Mouse (Mus musculus) embryonic facial prominence, embryonic 14.5 days (tissue): ENCODE measurements around the gene Mapk6. TPM values are rescaled to one million over a fixed set of nuclear protein-coding genes. Genes with fewer than 3 reads are reported as not detected.

ENCODE experiments used
- ATAC-seq: fragments of 200-750 bp; cut with Nextera tagmentation; 2 replicates; pipeline ENCODE4 v1.8.0; 2017; ENCODE audit warnings: low read depth, moderate number of reproducible peaks, moderate TSS enrichment
- DNase-seq: peaks from one replicate; pipeline ENCODE4 v3.0.0-alpha.2; 2015; ENCODE audit warnings: low spot score
- H3K27ac ChIP-seq: fragments of 300-500 bp; sonication (generic); replicated peaks from 2 replicates; pipeline ENCODE4 v1.5.1; 2014; ENCODE audit warnings: low read depth, mild to moderate bottlenecking, low read length, moderate library complexity
- H3K27me3 ChIP-seq: fragments of 300-500 bp; sonication (generic); replicated peaks from 2 replicates; pipeline ENCODE4 v1.6.1; 2014; ENCODE audit warnings: low read length; ENCODE audit not compliant: control insufficient read depth, insufficient read depth
- H3K36me3 ChIP-seq: fragments of 300-500 bp; sonication (generic); 2 replicates; pipeline ENCODE4 v1.6.1; 2014; ENCODE audit warnings: low read length, mixed read lengths; ENCODE audit not compliant: control insufficient read depth, insufficient read depth
- H3K4me1 ChIP-seq: fragments of 300-500 bp; sonication (generic); 2 replicates; pipeline ENCODE4 v1.6.1; 2014; ENCODE audit warnings: antibody characterized with exemption, low read length; ENCODE audit not compliant: control insufficient read depth, insufficient read depth
- H3K4me2 ChIP-seq: fragments of 300-500 bp; sonication (generic); 2 replicates; pipeline ENCODE4 v1.6.1; 2014; ENCODE audit warnings: low read depth, mild to moderate bottlenecking, low read length, moderate library complexity, mixed read lengths
- H3K4me3 ChIP-seq: fragments of 300-500 bp; sonication (generic); 2 replicates; pipeline ENCODE4 v1.5.1; 2014; ENCODE audit warnings: low read depth, mild to moderate bottlenecking, low read length
- H3K9ac ChIP-seq: fragments of 300-500 bp; sonication (generic); 2 replicates; pipeline ENCODE4 v1.6.1; 2014; ENCODE audit warnings: low read depth, mild to moderate bottlenecking, low read length, moderate library complexity, mixed read lengths
- H3K9me3 ChIP-seq: fragments of 300-500 bp; sonication (generic); 2 replicates; pipeline ENCODE4 v1.6.1; 2016; ENCODE audit warnings: low read length; ENCODE audit not compliant: control insufficient read depth
- whole genome bisulfite sequencing: fragments of 180-500 bp; shearing (Covaris S2); extraction: QIAGEN DNeasy Blood & Tissue Kit; methylation state at CpG from one replicate; pipeline ENCODE4 v1.1.7; 2014; 5-methylcytosine and 5-hydroxymethylcytosine counted together
- polyA plus RNA-seq: library from polyadenylated mRNA; unstranded; fragments of >200 nt; fragmentation: Nextera tagmentation; extraction: Ambion mirVana; gene quantifications from 2 replicates; pipeline ENCODE4 v1.2.1, GENCODE M21; 2014

Mapk6 gene
- polyA plus RNA-seq, 1 experiment from 2014 or later, result 60.4 TPM

- DNase-seq (no peak), ATAC-seq (no peak)
- Histone ChIP-seq H3K4me3 (no peak overlapping the region), H3K4me1 (peaks cover 7% of the 10 kb centered on the region), H3K9me3 (no peaks in the 10 kb centered on the region), H3K36me3 (no peaks in the 10 kb centered on the region), H3K4me2 (no peak overlapping the region), H3K9ac (no peak overlapping the region), H3K27ac (no peak overlapping the region), H3K27me3 (no peaks in the 10 kb centered on the region)
- WGBS, result 78% methylated on average over 5 of the region's 5 CpGs
Observed at GRCm38 (mm10) chr9:75413206-75413605, 3.4 kb upstream of the Mapk6 start.

- DNase-seq (no peak), ATAC-seq (no peak)
- Histone ChIP-seq H3K36me3 (no peaks in the 10 kb centered on the region), H3K9ac (no peak overlapping the region), H3K27me3 (no peaks in the 10 kb centered on the region), H3K4me3 (no peak overlapping the region), H3K4me2 (no peak overlapping the region), H3K27ac (no peak overlapping the region), H3K9me3 (no peaks in the 10 kb centered on the region), H3K4me1 (peaks cover 14% of the 10 kb centered on the region)
- WGBS, result 75% methylated on average over 9 of the region's 9 CpGs
Observed at GRCm38 (mm10) chr9:75411584-75411983, 1.8 kb upstream of the Mapk6 start.

GRCm38 (mm10) chr9:75410868-75411487 lies 1.2 kb upstream of the Mapk6 start:
- Histone ChIP-seq H3K4me1 (peaks cover 18% of the 10 kb centered on the region), H3K9ac (no peak overlapping the region), H3K4me2 (peak overlapping the region; percentile 90), H3K27ac (no peak overlapping the region), H3K9me3 (no peaks in the 10 kb centered on the region), H3K4me3 (no peak overlapping the region), H3K36me3 (no peaks in the 10 kb centered on the region), H3K27me3 (no peaks in the 10 kb centered on the region)
- peak; percentile 53 for DNase-seq
- ATAC-seq, result no peak
- WGBS, result 73% methylated on average over 6 of the region's 6 CpGs

GRCm38 (mm10) chr9:75409031-75409851 lies 564 bp downstream of the Mapk6 start:
- Histone ChIP-seq H3K27me3 (no peaks in the 10 kb centered on the region), H3K9me3 (no peaks in the 10 kb centered on the region), H3K36me3 (no peaks in the 10 kb centered on the region), H3K4me3 (peak overlapping the region; percentile 69), H3K4me2 (peak overlapping the region; percentile 90), H3K4me1 (peaks cover 18% of the 10 kb centered on the region), H3K9ac (peak overlapping the region; percentile 95), H3K27ac (peak overlapping the region; percentile 98)
- ATAC-seq, result peak; percentile 91
- peak; percentile 76 for DNase-seq
- under 1% methylated on average over 49 of the region's 90 CpGs for WGBS

- Histone ChIP-seq H3K36me3 (no peaks in the 10 kb centered on the region), H3K27ac (peak overlapping the region; percentile 98), H3K4me1 (peaks cover 23% of the 10 kb centered on the region), H3K27me3 (no peaks in the 10 kb centered on the region), H3K4me3 (peak overlapping the region; percentile 69), H3K4me2 (peak overlapping the region; percentile 90), H3K9ac (peak overlapping the region; percentile 95), H3K9me3 (no peaks in the 10 kb centered on the region)
- ATAC-seq, result no peak
- peak; percentile 26 for DNase-seq
- 3% methylated on average over 11 of the region's 11 CpGs for WGBS
Observed at GRCm38 (mm10) chr9:75408204-75408826, 1.5 kb downstream of the Mapk6 start.

GRCm38 (mm10) chr9:75407803-75408202 lies 2.0 kb downstream of the Mapk6 start:
- Histone ChIP-seq H3K4me3 (peak overlapping the region; percentile 69), H3K9ac (peak overlapping the region; percentile 95), H3K27me3 (no peaks in the 10 kb centered on the region), H3K36me3 (no peaks in the 10 kb centered on the region), H3K9me3 (no peaks in the 10 kb centered on the region), H3K4me1 (peaks cover 28% of the 10 kb centered on the region), H3K4me2 (peak overlapping the region; percentile 90), H3K27ac (no peak overlapping the region; the same call in 1 of the 2 replicates)
- WGBS, result 12% methylated on average over 10 of the region's 10 CpGs
- DNase-seq (peak; percentile 72), ATAC-seq (no peak)

GRCm38 (mm10) chr9:75406121-75406520 lies 3.7 kb downstream of the Mapk6 start:
- ATAC-seq (no peak), DNase-seq (no peak)
- no peaks in the 10 kb centered on the region for H3K9me3 ChIP-seq
- H3K9ac ChIP-seq, result no peak overlapping the region
- H3K27me3 ChIP-seq, result no peaks in the 10 kb centered on the region
- H3K27ac ChIP-seq, result no peak overlapping the region
- WGBS, result 88% methylated on average over 2 of the region's 2 CpGs
- H3K36me3 ChIP-seq, result no peaks in the 10 kb centered on the region
- no peak overlapping the region for H3K4me2 ChIP-seq
- peaks cover 35% of the 10 kb centered on the region for H3K4me1 ChIP-seq
- no peak overlapping the region for H3K4me3 ChIP-seq

- H3K27me3 ChIP-seq, result no peaks in the 10 kb centered on the region
- no peaks in the 10 kb centered on the region for H3K36me3 ChIP-seq
- H3K9me3 ChIP-seq, result no peaks in the 10 kb centered on the region
- H3K27ac ChIP-seq, result no peak overlapping the region
- ATAC-seq (0 out of 2 replicates have a peak, but pooled peaks have one; percentile 12), DNase-seq (peak; percentile 49)
- no peak overlapping the region for H3K9ac ChIP-seq
- 53% methylated on average over 3 of the region's 3 CpGs for WGBS
- no peak overlapping the region for H3K4me2 ChIP-seq
- H3K4me3 ChIP-seq, result no peak overlapping the region
- peaks cover 28% of the 10 kb centered on the region for H3K4me1 ChIP-seq
Observed at GRCm38 (mm10) chr9:75403520-75403919, 6.3 kb downstream of the Mapk6 start.
